Mouse (Mus musculus) limb, embryonic 11.5 days (tissue): ENCODE results near the gene Mpzl1. TPM values are rescaled to one million over a fixed set of nuclear protein-coding genes. Genes with fewer than 3 reads are reported as not detected.

Experiments used
- ATAC-seq: fragments of 200-750 bp; cut with Nextera tagmentation; 2 replicates; pipeline ENCODE4 v1.8.0; 2017; ENCODE audit warnings: low read depth; ENCODE audit not compliant: insufficient number of reproducible peaks, low FRiP score, low TSS enrichment
- DNase-seq: peaks from one replicate; pipeline ENCODE4 v3.0.0-alpha.2; 2015; ENCODE audit warnings: low spot score
- H3K27ac ChIP-seq: fragments of 300-500 bp; sonication (generic); replicated peaks from 2 replicates; pipeline ENCODE4 v1.5.1; 2014; ENCODE audit warnings: low read depth, mild to moderate bottlenecking, low read length
- H3K27me3 ChIP-seq: fragments of 300-500 bp; sonication (generic); 2 replicates; pipeline ENCODE4 v1.6.1; 2014; ENCODE audit warnings: mild to moderate bottlenecking, low read length, mixed read lengths; ENCODE audit not compliant: control insufficient read depth, insufficient read depth
- H3K36me3 ChIP-seq: fragments of 300-500 bp; sonication (generic); 2 replicates; pipeline ENCODE4 v1.6.1; 2014; ENCODE audit warnings: mild to moderate bottlenecking, low read length, moderate library complexity, mixed read lengths; ENCODE audit not compliant: control insufficient read depth, insufficient read depth
- H3K4me1 ChIP-seq: fragments of 300-500 bp; sonication (generic); 2 replicates; pipeline ENCODE4 v1.6.1; 2014; ENCODE audit warnings: low read length, mixed read lengths; ENCODE audit not compliant: control insufficient read depth, insufficient read depth
- H3K4me2 ChIP-seq: fragments of 300-500 bp; sonication (generic); 2 replicates; pipeline ENCODE4 v1.6.1; 2014; ENCODE audit warnings: low read depth, mild to moderate bottlenecking, moderate library complexity; ENCODE audit not compliant: severe bottlenecking
- H3K4me3 ChIP-seq: fragments of 300-500 bp; sonication (generic); 2 replicates; pipeline ENCODE4 v1.5.1; 2014; ENCODE audit warnings: low read depth, low read length
- H3K9ac ChIP-seq: fragments of 300-500 bp; sonication (generic); 2 replicates; pipeline ENCODE4 v1.6.1; 2014; ENCODE audit warnings: mild to moderate bottlenecking, low read length
- H3K9me3 ChIP-seq: fragments of 300-500 bp; sonication (generic); 2 replicates; pipeline ENCODE4 v1.6.1; 2016; ENCODE audit warnings: low read length; ENCODE audit not compliant: control insufficient read depth
- WGBS: fragments of 180-500 bp; shearing (Covaris S2); extraction: QIAGEN DNeasy Blood & Tissue Kit; methylation state at CpG from one replicate; pipeline ENCODE4 v1.1.7; 2014; 5-methylcytosine and 5-hydroxymethylcytosine counted together
- polyA plus RNA-seq: library from polyadenylated mRNA; unstranded; fragments of >200 nt; fragmentation: Nextera tagmentation; extraction: Ambion mirVana; gene quantifications from 2 replicates; pipeline ENCODE4 v1.2.1, GENCODE M21; 2014

Gene Mpzl1
- polyA plus RNA-seq, 1 experiment from 2014 or later: 167 TPM

- Histone ChIP-seq H3K27me3 (no peaks in the 10 kb centered on the region), H3K36me3 (no peaks in the 10 kb centered on the region), H3K27ac (peak overlapping the region; percentile 90), H3K4me1 (peaks cover 12% of the 10 kb centered on the region), H3K9ac (peak overlapping the region; percentile 87), H3K4me2 (peak overlapping the region; percentile 62), H3K9me3 (no peaks in the 10 kb centered on the region), H3K4me3 (peak overlapping the region; percentile 85)
- ATAC-seq (0 out of 2 replicates have a peak, but pooled peaks have one; percentile 0), DNase-seq (peak; percentile 38)
- 25% methylated on average over 17 of the region's 17 CpGs for WGBS
Observed at GRCm38 (mm10) chr1:165635055-165635897, 938 bp upstream of the Mpzl1 start.

- no peaks in the 10 kb centered on the region for H3K9me3 ChIP-seq
- H3K36me3 ChIP-seq: no peaks in the 10 kb centered on the region
- H3K27ac ChIP-seq: peak overlapping the region; percentile 90; the same call in 1 of the 2 replicates
- ATAC-seq: no peak
- no peak for DNase-seq
- H3K4me2 ChIP-seq: peak overlapping the region; percentile 62
- peak overlapping the region; percentile 87 for H3K9ac ChIP-seq
- 2% methylated on average over 12 of the region's 12 CpGs for WGBS
- H3K27me3 ChIP-seq: no peaks in the 10 kb centered on the region
- H3K4me3 ChIP-seq: peak overlapping the region; percentile 85
- peaks cover 15% of the 10 kb centered on the region for H3K4me1 ChIP-seq
Observed at GRCm38 (mm10) chr1:165633345-165633744, 993 bp downstream of the Mpzl1 start.

GRCm38 (mm10) chr1:165631136-165631535 is 3.2 kb downstream of the Mpzl1 start:
- no peak overlapping the region for H3K9ac ChIP-seq
- H3K4me2 ChIP-seq: no peak overlapping the region
- no peaks in the 10 kb centered on the region for H3K36me3 ChIP-seq
- no peak overlapping the region for H3K27ac ChIP-seq
- no peak for DNase-seq
- H3K4me3 ChIP-seq: no peak overlapping the region
- ATAC-seq: no peak
- H3K27me3 ChIP-seq: no peaks in the 10 kb centered on the region
- no peaks in the 10 kb centered on the region for H3K9me3 ChIP-seq
- WGBS: 86% methylated on average over 8 of the region's 8 CpGs
- peaks cover 15% of the 10 kb centered on the region for H3K4me1 ChIP-seq

GRCm38 (mm10) chr1:165629975-165630374 is 4.4 kb downstream of the Mpzl1 start:
- Histone ChIP-seq H3K36me3 (no peaks in the 10 kb centered on the region), H3K4me1 (peaks cover 10% of the 10 kb centered on the region), H3K27me3 (no peaks in the 10 kb centered on the region), H3K27ac (no peak overlapping the region), H3K9me3 (no peaks in the 10 kb centered on the region), H3K9ac (no peak overlapping the region), H3K4me2 (no peak overlapping the region), H3K4me3 (no peak overlapping the region)
- DNase-seq: no peak
- WGBS: 30% methylated on average over 8 of the region's 8 CpGs
- no peak for ATAC-seq

- H3K27ac ChIP-seq: no peak overlapping the region
- H3K9ac ChIP-seq: no peak overlapping the region
- peaks cover 9% of the 10 kb centered on the region for H3K4me1 ChIP-seq
- no peak overlapping the region for H3K4me2 ChIP-seq
- 93% methylated on average over 1 of the region's 1 CpGs for WGBS
- no peak for DNase-seq
- ATAC-seq: no peak
- no peaks in the 10 kb centered on the region for H3K27me3 ChIP-seq
- no peaks in the 10 kb centered on the region for H3K9me3 ChIP-seq
- no peaks in the 10 kb centered on the region for H3K36me3 ChIP-seq
- no peak overlapping the region for H3K4me3 ChIP-seq
Observed at GRCm38 (mm10) chr1:165628603-165629002, 5.7 kb downstream of the Mpzl1 start.

GRCm38 (mm10) chr1:165625896-165626295 is 8.4 kb downstream of the Mpzl1 start:
- no peak for ATAC-seq
- Histone ChIP-seq H3K4me1 (peaks cover 6% of the 10 kb centered on the region), H3K4me2 (no peak overlapping the region), H3K27ac (no peak overlapping the region), H3K4me3 (no peak overlapping the region), H3K9me3 (no peaks in the 10 kb centered on the region), H3K27me3 (no peaks in the 10 kb centered on the region), H3K9ac (no peak overlapping the region), H3K36me3 (no peaks in the 10 kb centered on the region)
- WGBS: 79% methylated on average over 5 of the region's 5 CpGs
- no peak for DNase-seq

- Histone ChIP-seq H3K9me3 (no peaks in the 10 kb centered on the region), H3K27ac (no peak overlapping the region), H3K4me1 (peaks cover under 1% of the 10 kb centered on the region; the same call in 1 of the 2 replicates), H3K4me2 (no peak overlapping the region), H3K9ac (no peak overlapping the region), H3K36me3 (no peaks in the 10 kb centered on the region), H3K27me3 (no peaks in the 10 kb centered on the region), H3K4me3 (no peak overlapping the region)
- DNase-seq: no peak
- WGBS: 86% methylated on average over 5 of the region's 5 CpGs
- no peak for ATAC-seq
Observed at GRCm38 (mm10) chr1:165625058-165625457, 9.3 kb downstream of the Mpzl1 start.

GRCm38 (mm10) chr1:165618201-165618624 is 16.1 kb downstream of the Mpzl1 start:
- DNase-seq (no peak), ATAC-seq (no peak)
- Histone ChIP-seq H3K4me1 (peaks cover 11% of the 10 kb centered on the region; the same call in 1 of the 2 replicates), H3K9me3 (0 out of 2 replicates have a peak, but pooled peaks cover 2% of the 10 kb centered on the region), H3K4me3 (no peak overlapping the region), H3K9ac (no peak overlapping the region), H3K27me3 (no peaks in the 10 kb centered on the region), H3K4me2 (no peak overlapping the region), H3K36me3 (peaks cover 5% of the 10 kb centered on the region), H3K27ac (no peak overlapping the region)
- WGBS: 73% methylated on average over 9 of the region's 9 CpGs
